Mouse (Mus musculus): ENCODE data around the gene Gm20721.

Gm20721 gene

DNA sequence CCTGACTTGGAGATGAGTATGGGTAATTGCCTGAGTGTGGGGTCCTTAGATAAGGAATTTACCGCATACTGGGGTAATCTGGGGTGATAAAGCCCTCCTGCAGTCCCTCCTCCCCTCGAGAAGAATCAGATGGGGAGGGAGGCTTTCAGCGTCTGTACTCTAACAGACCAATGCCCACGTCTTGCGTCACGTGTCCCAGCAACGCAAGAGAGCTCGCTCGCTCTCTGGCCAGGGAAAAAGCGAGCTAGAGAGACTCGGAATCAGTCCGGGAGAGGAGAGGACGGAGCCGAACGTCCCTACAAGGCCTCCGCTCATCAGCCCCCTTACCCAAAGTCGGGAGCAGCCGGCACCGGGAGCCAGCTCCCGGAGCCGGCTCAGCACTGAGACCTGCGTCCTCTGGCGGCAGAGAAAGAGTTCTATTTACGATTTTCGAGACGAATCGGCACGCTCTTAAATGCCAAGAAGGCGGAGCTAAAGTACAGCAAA lies 49.4 kb downstream of the Gm20721 start:
- DNase-seq (ENCODE audit: low spot score), result no peak

DNA sequence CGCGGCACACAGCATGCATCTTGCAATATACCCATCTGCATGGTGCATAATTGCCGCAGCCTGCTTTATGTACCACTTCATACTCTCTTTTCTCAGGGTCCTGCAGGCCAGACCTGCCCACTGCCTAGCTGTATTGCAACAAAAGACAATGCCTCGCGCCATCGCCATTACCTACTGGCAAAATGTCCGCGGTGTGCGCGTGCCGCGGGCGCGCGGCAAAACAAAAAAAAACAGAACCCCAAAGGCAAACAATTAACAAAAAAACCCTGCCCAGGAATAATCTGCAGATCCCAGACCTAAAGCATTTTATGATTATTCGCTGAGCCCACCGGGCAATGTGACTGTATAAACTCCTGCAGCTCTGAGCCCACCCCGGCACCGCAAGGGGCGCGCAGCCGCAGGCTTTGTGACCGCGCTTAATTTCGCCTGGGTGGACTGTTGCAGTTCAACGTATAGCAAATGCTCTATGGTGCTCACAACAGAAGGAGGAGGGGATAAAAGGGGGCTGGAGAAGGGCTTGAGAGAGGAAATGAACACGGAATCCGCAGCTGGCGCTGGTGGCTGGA lies 50.5 kb downstream of the Gm20721 start:
- no peak for DNase-seq (ENCODE audit: low spot score)

DNA sequence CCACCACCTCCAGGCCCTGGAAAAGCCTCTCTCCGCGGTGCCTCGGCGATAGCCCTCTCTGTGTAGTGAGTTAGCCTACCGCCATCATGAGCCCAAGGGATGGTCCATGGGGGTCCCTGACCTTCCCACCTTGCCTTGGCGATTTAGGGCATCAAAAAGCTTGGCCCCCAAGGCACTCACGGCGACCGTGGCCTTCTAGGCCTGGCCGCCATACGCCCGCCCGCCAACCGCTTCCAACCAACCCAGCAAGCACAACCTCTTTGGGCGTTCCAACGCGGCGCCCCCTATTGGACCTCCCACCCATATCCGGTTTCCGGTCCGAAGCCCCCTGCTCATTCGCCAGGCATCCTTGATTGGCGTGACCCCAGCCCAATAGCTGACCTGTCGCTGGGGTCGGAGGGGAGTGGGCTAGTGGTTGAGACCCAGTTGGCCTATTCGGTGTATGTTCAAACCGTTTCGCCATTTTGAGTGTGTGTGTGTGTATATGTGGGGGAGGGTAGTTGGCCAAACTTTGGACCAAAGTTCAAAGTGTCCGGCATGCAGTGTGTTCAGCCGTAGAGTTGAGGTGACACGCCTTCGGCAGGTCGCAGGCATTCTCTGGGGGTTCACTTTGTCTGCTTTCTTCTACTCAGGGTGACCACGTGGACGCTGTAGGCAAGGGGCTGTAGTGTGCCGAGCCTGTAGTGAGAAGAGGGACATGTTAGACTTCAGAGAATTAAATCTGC lies 51.2 kb downstream of the Gm20721 start:
- peak; percentile 81 for DNase-seq (ENCODE audit: low spot score)

GRCm38 (mm10) chr2:174294457-174294856 lies 52.1 kb downstream of the Gm20721 start:
- no peak for DNase-seq (ENCODE audit: low spot score)

- no peak for DNase-seq (ENCODE audit: low spot score)
Observed at GRCm38 (mm10) chr2:174291662-174292030, 54.9 kb downstream of the Gm20721 start.

DNA sequence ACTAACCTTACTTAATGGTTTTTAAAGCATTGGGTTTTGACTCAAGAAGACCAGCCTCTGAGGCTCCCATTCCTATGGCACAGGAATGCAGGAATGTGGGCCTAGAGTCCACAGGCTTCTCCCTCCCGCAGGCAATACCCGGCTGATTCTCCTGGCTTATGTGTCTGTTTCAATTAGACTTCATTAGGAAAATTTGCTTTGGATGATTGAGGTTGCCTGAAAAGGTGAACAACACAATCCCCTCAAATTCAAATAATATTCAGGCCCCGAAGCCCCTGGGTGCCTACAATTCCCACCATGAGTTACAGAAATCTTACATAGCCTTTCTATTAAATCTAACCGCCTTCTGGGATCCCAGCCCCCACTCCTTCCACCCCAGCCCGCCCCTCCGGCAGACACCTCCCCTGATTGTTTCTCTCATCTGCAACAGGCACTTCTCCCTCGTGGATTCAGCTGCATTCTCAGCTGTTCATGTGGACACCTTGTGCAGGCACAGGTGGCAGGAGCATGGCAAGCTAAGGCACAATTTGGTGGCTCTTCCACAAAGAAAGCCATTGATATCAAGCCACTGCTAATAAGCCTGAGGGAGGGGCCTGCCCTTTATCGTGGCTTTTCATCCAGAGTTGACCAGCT lies 55.4 kb downstream of the Gm20721 start:
- DNase-seq (ENCODE audit: low spot score), result no peak

- DNase-seq (ENCODE audit: low spot score), result no peak
Observed at GRCm38 (mm10) chr2:174288673-174289430, 57.7 kb downstream of the Gm20721 start.

DNA sequence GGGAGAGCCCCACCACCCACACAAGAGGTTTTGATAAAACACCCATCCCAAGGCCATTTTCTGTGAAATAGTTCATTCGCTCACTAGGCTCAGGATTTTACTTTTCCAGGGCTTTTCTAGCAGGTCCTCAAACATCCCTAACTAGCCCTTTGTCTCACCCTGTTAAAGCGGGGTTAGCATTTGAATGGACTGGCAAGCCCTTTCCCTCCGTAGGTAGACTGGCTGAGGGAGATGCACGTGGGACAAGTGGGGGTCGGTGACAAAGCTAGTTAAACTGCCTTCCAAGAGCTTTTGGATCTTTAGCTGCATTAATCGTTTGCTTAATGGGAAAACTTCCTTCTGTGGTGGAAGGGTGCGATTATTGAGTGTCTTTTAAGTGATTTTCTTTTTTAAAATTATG lies 58.6 kb downstream of the Gm20721 start:
- DNase-seq (ENCODE audit: low spot score), result no peak

- no peak for DNase-seq (ENCODE audit: low spot score)
Observed at GRCm38 (mm10) chr2:174285921-174286470, 60.5 kb downstream of the Gm20721 start.

- DNase-seq (ENCODE audit: low spot score), result no peak
Observed at GRCm38 (mm10) chr2:174284807-174285457, 61.6 kb downstream of the Gm20721 start.

DNA sequence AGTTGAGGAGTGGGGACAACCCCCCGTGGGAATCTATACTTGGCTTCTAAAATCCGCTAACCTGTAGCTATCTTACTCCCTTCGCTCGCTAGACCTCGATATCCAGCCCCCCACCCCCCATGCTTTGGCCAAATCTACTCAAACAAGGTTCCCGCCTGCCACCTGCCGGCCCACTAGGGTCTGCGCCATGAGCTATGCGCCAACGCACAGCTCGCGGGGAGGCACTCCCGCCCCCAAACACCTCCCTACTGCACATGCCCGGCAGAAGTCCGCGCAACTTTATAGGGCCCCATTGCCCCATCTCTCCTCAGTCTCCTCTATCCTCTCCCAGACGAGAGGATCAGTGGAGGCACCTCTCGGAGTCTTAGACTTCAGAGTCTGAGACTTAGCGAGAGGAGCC lies 62.5 kb downstream of the Gm20721 start, which contains the start of gene Gnas:
TSS of gene Gnas (plus strand) at position 310 of the 400 bp plus-strand sequence.
- DNase-seq (ENCODE audit: low spot score), result no peak

DNA sequence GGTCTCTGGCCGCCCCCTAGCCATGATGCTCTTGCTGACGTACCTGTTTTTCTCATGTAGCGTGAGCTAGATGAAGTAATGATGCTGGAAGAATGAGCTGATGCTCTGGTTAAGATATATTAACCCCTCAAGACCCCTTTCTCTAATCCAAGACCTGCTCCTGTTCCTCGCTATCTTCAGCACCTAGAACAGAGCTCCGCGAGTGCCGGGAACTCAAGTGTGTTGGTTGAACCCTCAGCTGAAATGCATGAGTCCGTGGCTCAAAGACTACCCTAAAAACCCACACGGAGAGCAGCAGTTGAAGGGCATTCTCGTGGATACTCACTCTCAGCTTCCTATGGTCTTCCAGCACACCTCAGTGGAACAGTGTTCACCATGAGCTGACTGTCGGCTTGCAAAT lies 63.2 kb downstream of the Gm20721 start:
- no peak for DNase-seq (ENCODE audit: low spot score)

Data from ovary, postnatal 36 days (tissue).